Mouse (Mus musculus): ENCODE results near the gene St6galnac3. TPM values are rescaled to one million over a fixed set of nuclear protein-coding genes. Genes with fewer than 3 reads are reported as not detected.

Gene St6galnac3
- polyA plus RNA-seq, 1 experiment from 2014 or later = 8.5 TPM

GRCm38 (mm10) chr3:153641805-153642204 is 83.2 kb downstream of the St6galnac3 start:
- H3K27ac ChIP-seq (ENCODE audit: low read depth, low read length) = no peak overlapping the region
- TF ChIP-seq CTCF (IDR thresholded peaks at IDR 0.05; ENCODE audit: low read depth) = no peak
- H3K9ac ChIP-seq (ENCODE audit: low read depth, low read length) = no peak overlapping the region
- H3K4me3 ChIP-seq (ENCODE audit: low read depth, low read length) = no peak overlapping the region
- ATAC-seq = no peak
- 0 out of 2 replicates have a peak, but pooled peaks cover 3% of the 10 kb centered on the region for H3K4me1 ChIP-seq (replicated peaks; ENCODE audit: control insufficient read depth, insufficient read depth, low read length)
- WGBS = 87% methylated on average over 5 of the region's 5 CpGs
- no peak overlapping the region for H3K4me2 ChIP-seq (replicated peaks; ENCODE audit: low read depth)
- H3K9me3 ChIP-seq (ENCODE audit: control insufficient read depth) = no peaks in the 10 kb centered on the region
- H3K36me3 ChIP-seq (ENCODE audit: control insufficient read depth, insufficient read depth) = no peaks in the 10 kb centered on the region
- H3K27me3 ChIP-seq (replicated peaks; ENCODE audit: control insufficient read depth, insufficient read depth, low read length) = no peaks in the 10 kb centered on the region

DNA sequence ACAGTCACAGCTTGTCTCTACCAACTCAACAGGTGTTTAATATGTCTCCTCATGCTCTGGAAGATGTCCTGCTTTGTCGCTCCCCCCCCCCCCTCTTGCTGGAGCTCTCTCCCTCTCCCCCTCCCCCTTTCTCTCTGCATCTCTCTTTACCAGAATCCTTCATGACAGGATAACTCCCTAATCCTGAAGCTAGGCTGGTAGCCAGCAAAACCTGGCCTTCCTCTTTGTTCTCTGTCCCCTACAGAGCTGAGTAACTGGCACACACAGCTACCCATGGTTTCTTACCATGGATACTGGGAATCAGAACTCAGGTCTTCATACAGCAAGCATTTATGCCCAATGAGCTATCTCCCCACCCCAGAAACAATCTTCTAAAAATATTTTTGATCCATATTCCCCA is 87.6 kb downstream of the St6galnac3 start:
- no peak overlapping the region for H3K4me2 ChIP-seq (replicated peaks; ENCODE audit: low read depth)
- TF ChIP-seq CTCF (IDR thresholded peaks at IDR 0.05; ENCODE audit: low read depth) = no peak
- no peak overlapping the region for H3K4me3 ChIP-seq (ENCODE audit: low read depth, low read length)
- no peaks in the 10 kb centered on the region for H3K36me3 ChIP-seq (ENCODE audit: control insufficient read depth, insufficient read depth)
- H3K4me1 ChIP-seq (replicated peaks; ENCODE audit: control insufficient read depth, insufficient read depth, low read length) = no peaks in the 10 kb centered on the region
- no peak for ATAC-seq
- H3K27me3 ChIP-seq (replicated peaks; ENCODE audit: control insufficient read depth, insufficient read depth, low read length) = no peaks in the 10 kb centered on the region
- no peak overlapping the region for H3K9ac ChIP-seq (ENCODE audit: low read depth, low read length)
- no peak overlapping the region for H3K27ac ChIP-seq (ENCODE audit: low read depth, low read length)
- 80% methylated on average over 1 of the region's 1 CpGs for WGBS
- H3K9me3 ChIP-seq (ENCODE audit: control insufficient read depth) = no peaks in the 10 kb centered on the region

- no peaks in the 10 kb centered on the region for H3K9me3 ChIP-seq (ENCODE audit: control insufficient read depth)
- no peak overlapping the region for H3K9ac ChIP-seq (ENCODE audit: low read depth, low read length)
- no peak for ATAC-seq
- no peak overlapping the region for H3K27ac ChIP-seq (ENCODE audit: low read depth, low read length)
- H3K36me3 ChIP-seq (ENCODE audit: control insufficient read depth, insufficient read depth) = no peaks in the 10 kb centered on the region
- WGBS = 58% methylated on average over 7 of the region's 7 CpGs
- H3K4me3 ChIP-seq (ENCODE audit: low read depth, low read length) = no peak overlapping the region
- no peaks in the 10 kb centered on the region for H3K4me1 ChIP-seq (replicated peaks; ENCODE audit: control insufficient read depth, insufficient read depth, low read length)
- H3K4me2 ChIP-seq (replicated peaks; ENCODE audit: low read depth) = no peak overlapping the region
- no peaks in the 10 kb centered on the region for H3K27me3 ChIP-seq (replicated peaks; ENCODE audit: control insufficient read depth, insufficient read depth, low read length)
- TF ChIP-seq CTCF (IDR thresholded peaks at IDR 0.05; ENCODE audit: low read depth) = no peak
Measured at GRCm38 (mm10) chr3:153636804-153637153, 88.2 kb downstream of the St6galnac3 start.

DNA sequence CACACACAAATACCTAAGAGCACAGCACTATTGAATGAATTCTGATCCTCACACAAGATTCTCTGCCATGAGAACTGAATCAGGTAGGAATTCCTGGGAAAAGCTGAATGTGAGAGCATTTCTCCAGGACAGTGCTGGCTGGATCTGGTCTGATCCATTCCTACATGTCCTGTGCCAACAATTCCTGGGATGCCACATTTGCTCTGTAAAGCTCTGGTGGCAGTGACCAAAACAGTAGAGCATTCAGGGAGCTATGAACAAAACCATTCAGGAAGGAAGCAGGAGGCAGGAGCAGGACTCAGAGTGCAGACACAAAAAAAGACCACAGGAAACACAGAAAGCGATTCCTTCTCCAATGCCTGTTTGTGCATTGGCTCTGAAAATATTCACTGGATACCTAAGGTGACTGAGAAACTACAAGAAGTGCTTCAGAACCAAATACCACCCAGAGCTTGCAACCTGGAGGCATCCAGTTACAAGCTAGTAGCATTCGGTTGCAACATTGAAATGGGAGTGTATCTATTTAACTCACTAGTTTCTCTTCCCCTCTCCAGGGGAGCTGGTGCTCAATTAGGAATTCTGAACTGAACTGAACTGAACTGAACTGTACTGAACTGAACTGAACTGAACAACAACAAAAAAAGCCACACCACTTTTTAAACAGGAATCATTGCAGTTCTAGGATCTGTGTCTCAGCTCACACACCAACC is 88.7 kb downstream of the St6galnac3 start:
- no peak for ATAC-seq
- Histone ChIP-seq H3K4me3 (ENCODE audit: low read depth, low read length) (no peak overlapping the region), H3K27me3 (replicated peaks; ENCODE audit: control insufficient read depth, insufficient read depth, low read length) (no peaks in the 10 kb centered on the region), H3K27ac (ENCODE audit: low read depth, low read length) (no peak overlapping the region), H3K4me2 (replicated peaks; ENCODE audit: low read depth) (no peak overlapping the region), H3K4me1 (replicated peaks; ENCODE audit: control insufficient read depth, insufficient read depth, low read length) (no peaks in the 10 kb centered on the region), H3K9me3 (ENCODE audit: control insufficient read depth) (no peaks in the 10 kb centered on the region), H3K9ac (ENCODE audit: low read depth, low read length) (no peak overlapping the region), H3K36me3 (ENCODE audit: control insufficient read depth, insufficient read depth) (no peaks in the 10 kb centered on the region)
- no peak for TF ChIP-seq CTCF (IDR thresholded peaks at IDR 0.05; ENCODE audit: low read depth)
- 78% methylated on average over 2 of the region's 2 CpGs for WGBS

DNA sequence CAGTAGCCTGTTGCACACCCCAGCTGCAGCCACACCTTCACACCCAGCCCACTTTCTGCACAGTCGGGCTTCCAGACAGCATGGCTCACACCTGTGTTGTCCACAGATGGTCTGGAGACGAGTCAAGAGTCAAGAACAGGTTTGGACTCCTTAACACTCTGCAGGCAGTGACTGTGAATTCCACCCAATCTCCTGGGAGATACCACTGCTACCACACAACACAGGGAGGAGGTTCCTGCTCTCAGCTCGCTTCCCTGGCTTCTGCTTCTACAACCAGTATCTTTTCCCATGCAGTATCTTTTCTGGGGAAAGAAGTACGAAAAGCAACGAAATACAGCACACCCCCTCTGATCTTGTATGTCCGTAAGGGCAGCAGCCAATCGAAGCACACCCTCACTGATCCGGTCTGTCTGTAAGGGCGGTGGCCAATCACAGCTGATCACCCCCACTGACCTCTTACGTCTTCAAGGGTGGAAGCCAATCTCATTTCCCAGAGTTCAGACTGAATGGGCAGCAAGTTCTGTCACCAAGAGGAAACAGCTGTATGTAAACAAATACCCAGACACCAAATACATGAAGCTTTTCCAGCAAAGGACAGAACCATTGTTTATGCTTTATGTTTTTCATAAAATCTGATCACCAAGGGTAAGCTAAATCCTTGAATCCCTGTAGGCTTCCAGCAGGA is 92.8 kb downstream of the St6galnac3 start:
- Histone ChIP-seq H3K27me3 (replicated peaks; ENCODE audit: control insufficient read depth, insufficient read depth, low read length) (no peaks in the 10 kb centered on the region), H3K9ac (ENCODE audit: low read depth, low read length) (no peak overlapping the region), H3K4me1 (replicated peaks; ENCODE audit: control insufficient read depth, insufficient read depth, low read length) (no peaks in the 10 kb centered on the region), H3K36me3 (ENCODE audit: control insufficient read depth, insufficient read depth) (no peaks in the 10 kb centered on the region), H3K9me3 (ENCODE audit: control insufficient read depth) (no peaks in the 10 kb centered on the region), H3K4me3 (ENCODE audit: low read depth, low read length) (no peak overlapping the region), H3K27ac (ENCODE audit: low read depth, low read length) (no peak overlapping the region), H3K4me2 (replicated peaks; ENCODE audit: low read depth) (no peak overlapping the region)
- 68% methylated on average over 10 of the region's 10 CpGs for WGBS
- TF ChIP-seq CTCF (IDR thresholded peaks at IDR 0.05; ENCODE audit: low read depth) = no peak
- ATAC-seq = no peak

DNA sequence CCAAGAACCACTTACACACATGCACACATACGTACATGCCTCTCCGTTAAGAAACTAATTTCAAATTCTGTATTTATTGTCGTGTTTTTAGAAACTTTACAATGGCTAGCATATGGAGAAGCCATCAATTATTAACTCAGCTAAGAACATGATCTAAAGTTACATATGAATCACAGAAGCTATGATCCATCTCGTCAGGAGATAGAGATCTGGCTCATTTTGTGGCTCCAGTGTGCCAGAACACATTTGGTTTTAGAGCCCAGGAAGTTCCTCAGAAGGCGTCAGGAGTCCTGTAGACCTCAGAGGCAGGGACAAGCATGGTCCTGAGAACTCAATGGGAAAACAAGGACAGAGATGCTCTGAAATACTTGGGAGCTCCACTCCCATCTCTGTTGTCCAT is 98.7 kb downstream of the St6galnac3 start:
- WGBS = 66% methylated on average over 5 of the region's 5 CpGs
- ATAC-seq = no peak
- Histone ChIP-seq H3K9me3 (ENCODE audit: control insufficient read depth) (no peaks in the 10 kb centered on the region), H3K36me3 (ENCODE audit: control insufficient read depth, insufficient read depth) (no peaks in the 10 kb centered on the region), H3K4me2 (replicated peaks; ENCODE audit: low read depth) (no peak overlapping the region), H3K4me1 (replicated peaks; ENCODE audit: control insufficient read depth, insufficient read depth, low read length) (no peaks in the 10 kb centered on the region), H3K4me3 (ENCODE audit: low read depth, low read length) (no peak overlapping the region), H3K27me3 (replicated peaks; ENCODE audit: control insufficient read depth, insufficient read depth, low read length) (no peaks in the 10 kb centered on the region), H3K9ac (ENCODE audit: low read depth, low read length) (no peak overlapping the region), H3K27ac (ENCODE audit: low read depth, low read length) (no peak overlapping the region)
- no peak for TF ChIP-seq CTCF (IDR thresholded peaks at IDR 0.05; ENCODE audit: low read depth)

Data from intestine, postnatal 0 days (tissue).